14 mouse cellular contexts compared by ENCODE assay signal in the genomic region with DNA sequence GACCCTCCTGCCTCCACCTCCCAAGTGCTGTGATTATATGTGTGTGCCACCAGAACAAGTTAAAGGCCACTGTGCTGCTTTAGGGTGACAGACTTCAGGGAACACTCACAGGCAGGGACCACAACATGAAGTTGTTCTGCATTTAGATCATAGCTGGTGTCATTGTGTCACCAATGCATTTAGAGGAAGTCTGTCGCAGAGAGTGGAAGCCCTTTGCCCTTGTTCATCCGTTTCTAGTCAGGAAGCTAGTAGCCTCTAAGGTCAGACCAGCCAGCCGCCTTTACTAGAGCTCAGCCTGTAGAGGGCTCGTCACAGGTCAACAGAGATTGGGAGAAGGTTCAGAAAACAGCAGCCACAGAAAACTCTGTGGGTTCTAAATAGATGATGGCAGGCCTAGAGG. TPM values are rescaled to one million over a fixed set of nuclear protein-coding genes. Genes with fewer than 3 reads are reported as not detected.
DNase-seq lines count a peak whose midpoint lies in the region; ATAC-seq and TF ChIP-seq lines count a peak whose summit lies in the region.
"Had no signal": no experiment of that assay in that cellular context is flagged by ENCODE, and none has a peak within 500 bp of the region (broad histone marks: within the 10 kb centered on the region; RNA-seq: fewer than 3 reads in every experiment).

No protein-coding gene starts in this region.

- no peak overlapping the region for H3K4me2 ChIP-seq in heart, postnatal 0 days (ENCODE audit: low read depth, low read length)
- H3K4me2 ChIP-seq in hindbrain, embryonic 13.5 days, result no peak overlapping the region
- H3K4me2 ChIP-seq: embryonic facial prominence, embryonic 12.5 days; hindbrain, embryonic 12.5 days had no signal

- peak; percentile 46 for DNase-seq in heart, postnatal 0 days (ENCODE audit: low spot score)
- DNase-seq in heart, embryonic 10.5 days (ENCODE audit: low spot score), result no peak
- DNase-seq in lung, postnatal 10 days, result peak; percentile 36
- no peak for DNase-seq in cerebellum, adult 2 months
- no peak for DNase-seq in forebrain, embryonic 10.5 days (ENCODE audit: extremely low spot score, low spot score)
- DNase-seq: adrenal gland, postnatal 10 days; cerebellum, adult 18-20 months; gastrocnemius, postnatal 25 days had no signal

- 47% methylated on average over 4 of the region's 4 CpGs for WGBS in heart, postnatal 0 days
- 45% methylated on average over 4 of the region's 4 CpGs for WGBS in heart, embryonic 10.5 days
- WGBS in cerebellum, adult 2 months, result 89% methylated on average over 4 of the region's 4 CpGs
- WGBS in hindbrain, embryonic 13.5 days, result 71% methylated on average over 4 of the region's 4 CpGs
- 79% methylated on average over 4 of the region's 4 CpGs for WGBS in forebrain, embryonic 10.5 days

- no peak for TF ChIP-seq POLR2A in bone marrow macrophage, adult 2 months (IDR thresholded peaks at IDR 0.05; ENCODE audit: borderline replicate concordance, low read depth, low read length)
- TF ChIP-seq POLR2A in cerebellum, adult 2 months (IDR thresholded peaks at IDR 0.05; ENCODE audit: borderline replicate concordance, insufficient read depth, low read length), result no peak

- no peaks in the 10 kb centered on the region for H3K4me1 ChIP-seq in heart, postnatal 0 days (ENCODE audit: control insufficient read depth, insufficient read depth)
- H3K4me1 ChIP-seq in heart, embryonic 10.5 days, result peaks cover 13% of the 10 kb centered on the region
- peaks cover 21% of the 10 kb centered on the region for H3K4me1 ChIP-seq in bone marrow macrophage, adult 2 months (ENCODE audit: control insufficient read depth, insufficient read depth, low read length)
- H3K4me1 ChIP-seq in cerebellum, adult 2 months (ENCODE audit: control insufficient read depth, insufficient read depth, low read length), result peaks cover 11% of the 10 kb centered on the region
- no peaks in the 10 kb centered on the region for H3K4me1 ChIP-seq in hindbrain, embryonic 13.5 days (replicated peaks)
- H3K4me1 ChIP-seq in forebrain, embryonic 10.5 days, result peaks cover 3% of the 10 kb centered on the region; the same call in 1 of the 2 replicates
- H3K4me1 ChIP-seq: embryonic facial prominence, embryonic 12.5 days; hindbrain, embryonic 12.5 days had no signal

- no peak overlapping the region for H3K4me3 ChIP-seq in heart, postnatal 0 days (ENCODE audit: low read depth, low read length)
- no peak overlapping the region for H3K4me3 ChIP-seq in heart, embryonic 10.5 days
- no peak overlapping the region for H3K4me3 ChIP-seq in bone marrow macrophage, adult 2 months (ENCODE audit: insufficient read depth, low read length)
- no peak overlapping the region for H3K4me3 ChIP-seq in cerebellum, adult 2 months (replicated peaks; ENCODE audit: insufficient read depth, low read depth, low read length)
- no peak overlapping the region for H3K4me3 ChIP-seq in hindbrain, embryonic 13.5 days
- H3K4me3 ChIP-seq in forebrain, embryonic 10.5 days, result no peak overlapping the region
- H3K4me3 ChIP-seq: embryonic facial prominence, embryonic 12.5 days; hindbrain, embryonic 12.5 days had no signal

- ATAC-seq in heart, postnatal 0 days (ENCODE audit: insufficient read depth, low read depth), result no peak
- peak; percentile 87 for ATAC-seq in granulocyte monocyte progenitor cell, adult 5-6 weeks (replicated peaks; ENCODE audit: poor library complexity, severe bottlenecking)
- ATAC-seq in hindbrain, embryonic 13.5 days (ENCODE audit: low FRiP score), result no peak
- ATAC-seq: forebrain, embryonic 14.5 days had no signal

- no peak overlapping the region for H3K9ac ChIP-seq in heart, postnatal 0 days (replicated peaks; ENCODE audit: low read depth, low read length)
- no peak overlapping the region for H3K9ac ChIP-seq in hindbrain, embryonic 13.5 days
- H3K9ac ChIP-seq: embryonic facial prominence, embryonic 12.5 days; hindbrain, embryonic 12.5 days had no signal

- peaks cover 7% of the 10 kb centered on the region; the same call in 1 of the 2 replicates for H3K36me3 ChIP-seq in heart, postnatal 0 days (replicated peaks; ENCODE audit: control insufficient read depth, insufficient read depth, low read length)
- peaks cover 5% of the 10 kb centered on the region; the same call in 1 of the 2 replicates for H3K36me3 ChIP-seq in heart, embryonic 10.5 days
- H3K36me3 ChIP-seq in hindbrain, embryonic 13.5 days, result peaks cover 27% of the 10 kb centered on the region
- peaks cover 11% of the 10 kb centered on the region for H3K36me3 ChIP-seq in forebrain, embryonic 10.5 days (replicated peaks)

- no peak overlapping the region for H3K27ac ChIP-seq in heart, postnatal 0 days (ENCODE audit: low read depth)
- no peak overlapping the region for H3K27ac ChIP-seq in heart, embryonic 10.5 days
- peak overlapping the region; percentile 21 for H3K27ac ChIP-seq in bone marrow macrophage, adult 2 months (ENCODE audit: insufficient read depth, low read depth, low read length)
- no peak overlapping the region for H3K27ac ChIP-seq in cerebellum, adult 2 months (ENCODE audit: insufficient read depth, low read length)
- no peak overlapping the region for H3K27ac ChIP-seq in hindbrain, embryonic 13.5 days
- no peak overlapping the region for H3K27ac ChIP-seq in forebrain, embryonic 10.5 days
- H3K27ac ChIP-seq: embryonic facial prominence, embryonic 12.5 days; hindbrain, embryonic 12.5 days had no signal

- H3K9me3 ChIP-seq in heart, postnatal 0 days (replicated peaks; ENCODE audit: control insufficient read depth, low read length), result no peaks in the 10 kb centered on the region
- no peaks in the 10 kb centered on the region for H3K9me3 ChIP-seq in heart, embryonic 10.5 days
- H3K9me3 ChIP-seq in hindbrain, embryonic 13.5 days, result no peaks in the 10 kb centered on the region
- no peaks in the 10 kb centered on the region for H3K9me3 ChIP-seq in forebrain, embryonic 10.5 days
- H3K9me3 ChIP-seq: embryonic facial prominence, embryonic 12.5 days; hindbrain, embryonic 12.5 days had no signal

- TF ChIP-seq EP300 in heart, postnatal 0 days (IDR thresholded peaks at IDR 0.05; ENCODE audit: low read depth), result no peak

- TF ChIP-seq CTCF in heart, postnatal 0 days (IDR thresholded peaks at IDR 0.05; ENCODE audit: low read depth), result no peak
- TF ChIP-seq CTCF in bone marrow macrophage, adult 2 months (IDR thresholded peaks at IDR 0.05; ENCODE audit: low read depth, low read length), result no peak
- TF ChIP-seq CTCF in cerebellum, adult 2 months (IDR thresholded peaks at IDR 0.05; ENCODE audit: borderline replicate concordance, insufficient read depth, low read depth, low read length), result no peak

- no peaks in the 10 kb centered on the region for H3K27me3 ChIP-seq in heart, postnatal 0 days (ENCODE audit: control insufficient read depth, insufficient read depth, low read length)
- no peaks in the 10 kb centered on the region for H3K27me3 ChIP-seq in heart, embryonic 10.5 days (ENCODE audit: insufficient read depth, poor library complexity, severe bottlenecking)
- H3K27me3 ChIP-seq in cerebellum, adult 2 months (ENCODE audit: control insufficient read depth, insufficient read depth, low read length), result no peaks in the 10 kb centered on the region
- no peaks in the 10 kb centered on the region for H3K27me3 ChIP-seq in hindbrain, embryonic 13.5 days
- H3K27me3 ChIP-seq in forebrain, embryonic 10.5 days (ENCODE audit: poor library complexity, severe bottlenecking), result no peaks in the 10 kb centered on the region
- H3K27me3 ChIP-seq: embryonic facial prominence, embryonic 12.5 days; hindbrain, embryonic 12.5 days had no signal

RNA-seq across cellular contexts. Expression of gene Jmjd7, which starts 18.6 kb away (rescaled TPM):
- 8.5 and 14.1 TPM in 2 replicates for total RNA-seq in heart, postnatal 0 days (2014; rRNA removed; ENCODE audit: low replicate concordance)
- polyA plus RNA-seq in heart, postnatal 0 days (2015; fragmentation: Nextera tagmentation; extraction: Ambion mirVana), result 18.0 and 20.3 TPM in 2 replicates
- polyA plus RNA-seq in heart, embryonic 10.5 days (2016; fragmentation: Nextera tagmentation; extraction: Ambion mirVana), result 16.8 and 17.6 TPM in 2 replicates
- polyA plus RNA-seq in bone marrow macrophage, adult 2 months (2012; ENCODE audit: insufficient read depth, insufficient read length, missing spikeins), result 2.4 and 2.8 TPM in 2 replicates
- 2.3 and 7.9 TPM in 2 replicates for total RNA-seq in granulocyte monocyte progenitor cell, adult 5-6 weeks (2014; fragmentation: Nextera tagmentation)
- 3.5 and 4.0 TPM in 2 replicates for total RNA-seq in granulocyte monocyte progenitor cell, adult 5-6 weeks (2017)
- polyA plus RNA-seq in cerebellum, adult 2 months (2012; rRNA removed), result 11.2 and 11.9 TPM in 2 replicates
- polyA plus RNA-seq in hindbrain, embryonic 13.5 days (2015; fragmentation: Nextera tagmentation; extraction: Ambion mirVana), result 23.5 and 25.9 TPM in 2 replicates
- polyA plus RNA-seq in forebrain, embryonic 10.5 days (2016; fragmentation: Nextera tagmentation; extraction: Ambion mirVana), result 22.3 and 24.9 TPM in 2 replicates

RNA-seq across cellular contexts. Expression of gene Gm28042, which starts 18.6 kb away (rescaled TPM):
- total RNA-seq in heart, postnatal 0 days (2014; rRNA removed; ENCODE audit: low replicate concordance), result 0.12 and 18.7 TPM in 2 replicates
- polyA plus RNA-seq in heart, postnatal 0 days (2015; fragmentation: Nextera tagmentation; extraction: Ambion mirVana), result 0.74 and 1.4 TPM in 2 replicates
- polyA plus RNA-seq in heart, embryonic 10.5 days (2016; fragmentation: Nextera tagmentation; extraction: Ambion mirVana), result 2.6 and 5.5 TPM in 2 replicates
- polyA plus RNA-seq in bone marrow macrophage, adult 2 months (2012; ENCODE audit: insufficient read depth, insufficient read length, missing spikeins), result 0.25 TPM in 1 of 2 replicates, not detected in the other
- total RNA-seq in granulocyte monocyte progenitor cell, adult 5-6 weeks (2014; fragmentation: Nextera tagmentation), result 1.0 and 1.5 TPM in 2 replicates
- not detected in 2 replicates for total RNA-seq in granulocyte monocyte progenitor cell, adult 5-6 weeks (2017)
- polyA plus RNA-seq in cerebellum, adult 2 months (2012; rRNA removed), result 9.0 and 10.8 TPM in 2 replicates
- 5.2 and 5.6 TPM in 2 replicates for polyA plus RNA-seq in hindbrain, embryonic 13.5 days (2015; fragmentation: Nextera tagmentation; extraction: Ambion mirVana)
- polyA plus RNA-seq in forebrain, embryonic 10.5 days (2016; fragmentation: Nextera tagmentation; extraction: Ambion mirVana), result 4.2 and 5.9 TPM in 2 replicates

RNA-seq across cellular contexts. Expression of gene Pla2g4b, which starts 24.5 kb away (rescaled TPM):
- 8.0 TPM in 1 of 2 replicates, not detected in the other for total RNA-seq in heart, postnatal 0 days (2014; rRNA removed; ENCODE audit: low replicate concordance)
- 0.20 and 0.37 TPM in 2 replicates for polyA plus RNA-seq in heart, postnatal 0 days (2015; fragmentation: Nextera tagmentation; extraction: Ambion mirVana)
- polyA plus RNA-seq in heart, embryonic 10.5 days (2016; fragmentation: Nextera tagmentation; extraction: Ambion mirVana), result 2.6 TPM in 2 replicates
- 1.3 and 1.4 TPM in 2 replicates for polyA plus RNA-seq in bone marrow macrophage, adult 2 months (2012; ENCODE audit: insufficient read depth, insufficient read length, missing spikeins)
- total RNA-seq in granulocyte monocyte progenitor cell, adult 5-6 weeks (2014; fragmentation: Nextera tagmentation), result 0.62 TPM in 1 of 2 replicates, not detected in the other
- total RNA-seq in granulocyte monocyte progenitor cell, adult 5-6 weeks (2017), result 0.72 and 1.8 TPM in 2 replicates
- 12.9 and 16.9 TPM in 2 replicates for polyA plus RNA-seq in cerebellum, adult 2 months (2012; rRNA removed)
- polyA plus RNA-seq in hindbrain, embryonic 13.5 days (2015; fragmentation: Nextera tagmentation; extraction: Ambion mirVana), result 3.7 and 4.1 TPM in 2 replicates
- polyA plus RNA-seq in forebrain, embryonic 10.5 days (2016; fragmentation: Nextera tagmentation; extraction: Ambion mirVana), result 2.0 and 2.6 TPM in 2 replicates

RNA-seq across cellular contexts. Expression of gene Mapkbp1, which starts 36.2 kb away (rescaled TPM):
- 7.6 and 18.7 TPM in 2 replicates for total RNA-seq in heart, postnatal 0 days (2014; rRNA removed; ENCODE audit: low replicate concordance)
- 1.1 TPM in 2 replicates for polyA plus RNA-seq in heart, postnatal 0 days (2015; fragmentation: Nextera tagmentation; extraction: Ambion mirVana)
- 1.8 and 2.8 TPM in 2 replicates for polyA plus RNA-seq in heart, embryonic 10.5 days (2016; fragmentation: Nextera tagmentation; extraction: Ambion mirVana)
- 5.4 and 7.5 TPM in 2 replicates for polyA plus RNA-seq in bone marrow macrophage, adult 2 months (2012; ENCODE audit: insufficient read depth, insufficient read length, missing spikeins)
- total RNA-seq in granulocyte monocyte progenitor cell, adult 5-6 weeks (2014; fragmentation: Nextera tagmentation), result 3.0 and 3.8 TPM in 2 replicates
- 4.3 and 7.6 TPM in 2 replicates for total RNA-seq in granulocyte monocyte progenitor cell, adult 5-6 weeks (2017)
- 37.6 and 42.2 TPM in 2 replicates for polyA plus RNA-seq in cerebellum, adult 2 months (2012; rRNA removed)
- 4.9 and 6.2 TPM in 2 replicates for polyA plus RNA-seq in hindbrain, embryonic 13.5 days (2015; fragmentation: Nextera tagmentation; extraction: Ambion mirVana)
- 3.5 and 3.7 TPM in 2 replicates for polyA plus RNA-seq in forebrain, embryonic 10.5 days (2016; fragmentation: Nextera tagmentation; extraction: Ambion mirVana)

Comparison
In these comparisons a context has a peak if more than half of its experiments do, and no peak if none do; other contexts are left out.
1. DNase-seq: peak in heart, postnatal 0 days (single experiment) and lung, postnatal 10 days (single experiment); none in heart, embryonic 10.5 days (single experiment), cerebellum, adult 2 months (0 of 2) and forebrain, embryonic 10.5 days (single experiment).